Mouse (Mus musculus) cerebellum, adult 2 months (tissue): ENCODE measurements at regions not wholly inside any gene's neighbourhood (a gene's known extent, or its start where the extent isn't known, plus 50 kb on each side); places are given as distances from the start of the nearest gene placed in this dataset.
A peak's percentile ranks its signal among the peaks of the same experiment; 100 is the strongest.

Source experiments
- DNase-seq, 2 experiments: peaks; one replicate each; pipeline ENCODE4 v3.0.0; 2021
- H3K27ac ChIP-seq: fragments of 200-500 bp; 2 replicates; pipeline ENCODE4 v1.5.1; 2012; ENCODE audit warnings: low read length, control low read depth, inconsistent platforms; ENCODE audit not compliant: insufficient read depth
- H3K27me3 ChIP-seq: fragments of 200-500 bp; 2 replicates; pipeline ENCODE4 v1.6.1; 2012; ENCODE audit warnings: inconsistent platforms, mild to moderate bottlenecking, low read length, moderate library complexity; ENCODE audit not compliant: control insufficient read depth, insufficient read depth
- H3K4me1 ChIP-seq: fragments of 200-500 bp; 2 replicates; pipeline ENCODE4 v1.6.1; 2011; ENCODE audit warnings: low read length; ENCODE audit not compliant: control insufficient read depth, insufficient read depth
- H3K4me3 ChIP-seq: fragments of 200-500 bp; replicated peaks from 2 replicates; pipeline ENCODE3; 2011; ENCODE audit warnings: mild to moderate bottlenecking, low read depth, low read length, control low read depth; ENCODE audit not compliant: insufficient read depth
- CTCF ChIP-seq: fragments of 200-500 bp; IDR thresholded peaks from 2 replicates; pipeline ENCODE4 v1.5.1; 2011; ENCODE audit warnings: low read depth, mild to moderate bottlenecking, control low read depth, low read length, moderate library complexity, borderline replicate concordance; ENCODE audit not compliant: insufficient read depth
- POLR2A ChIP-seq: fragments of 200-500 bp; IDR thresholded peaks from 2 replicates; pipeline ENCODE4 v1.6.1; 2011; ENCODE audit warnings: low read length, control low read depth, borderline replicate concordance; ENCODE audit not compliant: insufficient read depth
- WGBS: fragments of 180-500 bp; shearing (Covaris S2); methylation state at CpG from one replicate; pipeline ENCODE4 v1.1.7; 2018; 5-methylcytosine and 5-hydroxymethylcytosine counted together

DNA sequence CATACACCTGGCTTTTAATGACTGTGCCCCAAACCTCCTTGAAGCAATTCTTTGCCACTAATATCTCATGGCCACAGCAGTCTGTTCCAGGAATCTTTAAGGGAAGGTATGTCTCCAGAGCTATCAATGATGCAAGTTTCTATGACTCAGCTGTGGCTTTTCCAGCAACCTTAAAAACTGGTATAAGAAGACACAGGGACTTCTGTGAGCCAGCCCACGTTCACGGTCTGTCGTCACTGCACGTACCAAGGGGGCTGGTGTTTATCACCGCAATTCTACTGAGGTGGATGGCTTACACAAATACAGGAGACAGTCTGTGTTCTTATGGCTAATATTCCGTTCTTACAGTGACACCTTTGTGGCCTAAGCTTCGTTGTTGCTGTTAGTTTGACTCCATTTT lies 234.9 kb downstream of the Etnk1 start:
- 89% methylated on average over 7 of the region's 7 CpGs for WGBS

DNA sequence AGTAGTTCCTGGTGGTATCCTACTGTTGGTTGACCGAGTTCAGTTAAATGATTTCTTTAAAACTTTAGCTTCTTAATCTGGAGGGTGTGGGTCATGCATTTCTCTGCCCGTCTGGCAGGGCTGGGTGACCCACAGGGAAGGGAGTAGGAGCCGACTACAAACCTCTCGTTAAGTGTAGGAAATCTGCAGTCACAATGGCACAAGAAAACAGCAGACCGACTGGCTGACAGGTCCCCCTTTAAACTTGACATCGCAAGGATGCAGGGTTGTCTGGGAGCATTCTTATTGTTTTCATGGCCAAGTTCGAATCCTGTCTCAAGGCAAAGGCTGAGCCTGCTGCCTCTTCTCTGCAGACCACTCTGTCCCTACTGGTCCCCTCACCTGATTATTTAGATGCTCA lies 235.7 kb downstream of the Etnk1 start:
- no peak for DNase-seq
- 87% methylated on average over 7 of the region's 7 CpGs for WGBS
- Histone ChIP-seq H3K27me3 (no peaks in the 10 kb centered on the region), H3K4me1 (no peaks in the 10 kb centered on the region), H3K27ac (no peak overlapping the region), H3K4me3 (no peak overlapping the region)
- TF ChIP-seq CTCF (no peak), POLR2A (no peak)

More for the DNA sequence above, 234.9 kb downstream of the Etnk1 start:
- DNase-seq: no peak
- Histone ChIP-seq H3K27me3 (no peaks in the 10 kb centered on the region), H3K27ac (no peak overlapping the region), H3K4me3 (no peak overlapping the region), H3K4me1 (no peaks in the 10 kb centered on the region)
- no peak for TF ChIP-seq POLR2A
- no peak for TF ChIP-seq CTCF

GRCm38 (mm10) chr6:143404521-143404920 lies 237.5 kb downstream of the Etnk1 start:
- TF ChIP-seq CTCF: no peak
- TF ChIP-seq POLR2A: no peak
- no peak overlapping the region for H3K4me3 ChIP-seq
- DNase-seq: no peak
- no peak overlapping the region for H3K27ac ChIP-seq
- no peaks in the 10 kb centered on the region for H3K27me3 ChIP-seq
- no peaks in the 10 kb centered on the region for H3K4me1 ChIP-seq
- 45% methylated on average over 4 of the region's 4 CpGs for WGBS

DNA sequence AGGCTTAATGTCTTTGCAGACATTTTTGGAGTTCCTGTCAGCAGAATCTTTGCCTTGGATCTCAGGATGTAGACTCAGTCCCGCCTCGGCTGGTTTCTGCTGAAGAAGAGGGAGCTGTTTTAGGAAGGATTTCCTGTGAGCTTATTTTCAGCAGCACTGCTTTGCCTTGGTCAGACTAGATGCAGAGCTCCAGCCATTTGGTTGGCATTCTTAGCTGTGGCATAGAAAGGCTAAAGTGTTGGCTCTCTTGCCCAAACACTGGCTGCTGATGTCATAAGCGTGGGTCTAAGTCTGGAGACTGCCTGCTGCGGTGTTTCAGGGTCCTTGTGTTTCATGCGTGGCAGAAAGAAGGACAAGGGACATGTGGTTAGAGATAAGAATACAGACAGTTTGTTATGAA lies 245.0 kb downstream of the Etnk1 start:
- Histone ChIP-seq H3K27ac (no peak overlapping the region), H3K27me3 (no peaks in the 10 kb centered on the region), H3K4me3 (no peak overlapping the region), H3K4me1 (no peaks in the 10 kb centered on the region; the same call in 1 of the 2 replicates)
- WGBS: 92% methylated on average over 5 of the region's 5 CpGs
- DNase-seq: no peak
- TF ChIP-seq CTCF (no peak), POLR2A (no peak)

GRCm38 (mm10) chr6:143412721-143413120 lies 245.7 kb downstream of the Etnk1 start:
- 90% methylated on average over 6 of the region's 6 CpGs for WGBS
- no peak overlapping the region for H3K27ac ChIP-seq
- H3K4me1 ChIP-seq: no peaks in the 10 kb centered on the region; the same call in 1 of the 2 replicates
- H3K27me3 ChIP-seq: no peaks in the 10 kb centered on the region
- H3K4me3 ChIP-seq: no peak overlapping the region
- DNase-seq: peak in 1 of 2 experiments; percentile 6
- TF ChIP-seq POLR2A (no peak), CTCF (no peak)

- TF ChIP-seq POLR2A: no peak
- no peak for TF ChIP-seq CTCF
- 17% methylated on average over 27 of the region's 27 CpGs for WGBS
- peak; percentile 85 to 86 for DNase-seq
- Histone ChIP-seq H3K27ac (no peak overlapping the region), H3K27me3 (no peaks in the 10 kb centered on the region), H3K4me1 (no peaks in the 10 kb centered on the region; the same call in 1 of the 2 replicates), H3K4me3 (peak overlapping the region; percentile 74)
These were observed 247.8 kb downstream of the Etnk1 start for GRCm38 (mm10) chr6:143414590-143415382.

DNA sequence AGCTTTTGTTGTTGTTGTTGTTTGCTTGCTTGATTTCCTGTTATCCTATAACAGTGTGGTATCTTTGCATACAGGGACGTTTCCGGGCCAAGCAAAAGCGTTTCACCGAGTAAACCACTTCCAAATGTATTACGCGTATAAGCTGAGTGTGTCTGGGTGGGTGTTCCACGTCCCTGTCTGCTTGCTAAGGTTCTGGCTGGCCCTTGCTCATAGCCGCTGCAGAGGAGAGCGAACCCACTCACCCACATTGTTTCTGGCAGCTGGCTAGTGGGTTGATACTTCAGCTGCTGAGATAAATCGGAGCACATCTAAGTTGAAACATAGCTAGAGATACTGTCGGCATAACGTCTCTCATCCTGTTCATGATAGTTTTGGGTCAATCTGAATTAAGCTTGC lies 248.4 kb downstream of the Etnk1 start:
- WGBS: 30% methylated on average over 12 of the region's 12 CpGs
- DNase-seq: peak; percentile 15 to 24
- H3K4me3 ChIP-seq: peak overlapping the region; percentile 74
- no peaks in the 10 kb centered on the region; the same call in 1 of the 2 replicates for H3K4me1 ChIP-seq
- H3K27ac ChIP-seq: no peak overlapping the region
- no peaks in the 10 kb centered on the region for H3K27me3 ChIP-seq
- TF ChIP-seq POLR2A (no peak), CTCF (no peak)

GRCm38 (mm10) chr6:143419872-143420271 lies 252.9 kb downstream of the Etnk1 start:
- no peak for DNase-seq
- Histone ChIP-seq H3K27ac (no peak overlapping the region), H3K4me3 (no peak overlapping the region), H3K4me1 (no peaks in the 10 kb centered on the region), H3K27me3 (no peaks in the 10 kb centered on the region)
- no peak for TF ChIP-seq POLR2A
- no peak for TF ChIP-seq CTCF
- 82% methylated on average over 7 of the region's 7 CpGs for WGBS
